Mouse (Mus musculus) liver, embryonic 15.5 days (tissue): ENCODE measurements around the gene Inhbb. TPM values are rescaled to one million over a fixed set of nuclear protein-coding genes. Genes with fewer than 3 reads are reported as not detected.

ENCODE experiments used
- ATAC-seq: fragments of 200-750 bp; cut with Nextera tagmentation; 2 replicates; pipeline ENCODE4 v1.8.0; 2017; ENCODE audit warnings: moderate number of reproducible peaks, mild to moderate bottlenecking, moderate library complexity; ENCODE audit not compliant: insufficient read depth
- H3K27ac ChIP-seq: fragments of 300-500 bp; sonication (generic); replicated peaks from 2 replicates; pipeline ENCODE4 v1.5.1; 2015; ENCODE audit warnings: mild to moderate bottlenecking, inconsistent platforms
- H3K27me3 ChIP-seq: fragments of 300-500 bp; sonication (generic); 2 replicates; pipeline ENCODE4 v1.6.1; 2015; ENCODE audit warnings: mild to moderate bottlenecking, inconsistent platforms
- H3K36me3 ChIP-seq: fragments of 300-500 bp; sonication (generic); replicated peaks from 2 replicates; pipeline ENCODE4 v1.6.1; 2015; ENCODE audit warnings: moderate library complexity, mild to moderate bottlenecking, inconsistent platforms
- H3K4me1 ChIP-seq: fragments of 300-500 bp; sonication (generic); replicated peaks from 2 replicates; pipeline ENCODE4 v1.6.1; 2015; ENCODE audit warnings: inconsistent platforms
- H3K4me2 ChIP-seq: fragments of 300-500 bp; sonication (generic); 2 replicates; pipeline ENCODE4 v1.6.1; 2015; ENCODE audit warnings: moderate library complexity, mild to moderate bottlenecking, inconsistent platforms
- H3K4me3 ChIP-seq: fragments of 300-500 bp; sonication (generic); replicated peaks from 2 replicates; pipeline ENCODE4 v1.5.1; 2015; ENCODE audit warnings: mild to moderate bottlenecking, inconsistent platforms
- H3K9ac ChIP-seq: fragments of 300-500 bp; sonication (generic); 2 replicates; pipeline ENCODE4 v1.6.1; 2015; ENCODE audit warnings: moderate library complexity, mild to moderate bottlenecking, inconsistent platforms
- H3K9me3 ChIP-seq: fragments of 300-500 bp; sonication (generic); replicated peaks from 2 replicates; pipeline ENCODE4 v1.6.1; 2016; ENCODE audit warnings: inconsistent platforms
- WGBS: fragments of 180-500 bp; shearing (Covaris S2); methylation state at CpG from one replicate; pipeline ENCODE4 v1.1.7; 2015; ENCODE audit warnings: mixed read lengths; ENCODE audit not compliant: insufficient replicate concordance; 5-methylcytosine and 5-hydroxymethylcytosine counted together
- polyA plus RNA-seq: library from polyadenylated mRNA; unstranded; fragments of >200 nt; fragmentation: Nextera tagmentation; extraction: Ambion mirVana; gene quantifications from 2 replicates; pipeline ENCODE4 v1.2.1, GENCODE M21; 2015

Inhbb gene
- polyA plus RNA-seq, 1 experiment from 2014 or later = 0.09 TPM

DNA sequence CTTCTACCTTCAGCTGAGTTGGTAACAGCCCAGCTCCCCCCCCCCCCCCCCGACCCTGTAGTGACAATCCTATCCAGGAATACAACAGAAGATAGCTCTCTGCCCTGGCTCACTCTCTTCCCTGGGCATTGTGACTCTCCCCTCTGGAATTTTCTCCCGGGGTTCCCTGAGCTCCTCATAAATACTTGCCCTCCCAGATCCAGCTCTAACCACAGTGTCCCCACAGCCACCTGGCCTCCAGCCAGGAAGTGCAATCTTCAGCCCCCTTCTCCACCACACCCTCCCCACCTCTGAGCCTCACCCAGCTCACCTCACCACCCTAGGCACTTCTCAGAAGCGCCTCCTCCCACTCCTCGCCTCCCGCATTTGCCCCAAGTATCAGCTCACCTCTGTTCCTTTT is 46.7 kb downstream of the Inhbb start:
- ATAC-seq = no peak
- H3K9ac ChIP-seq = no peak overlapping the region
- no peaks in the 10 kb centered on the region for H3K36me3 ChIP-seq
- H3K4me2 ChIP-seq = no peak overlapping the region
- H3K27me3 ChIP-seq = no peaks in the 10 kb centered on the region
- no peaks in the 10 kb centered on the region for H3K9me3 ChIP-seq
- H3K4me1 ChIP-seq = no peaks in the 10 kb centered on the region
- whole genome bisulfite sequencing = 52% methylated on average over 5 of the region's 5 CpGs
- no peak overlapping the region for H3K4me3 ChIP-seq
- H3K27ac ChIP-seq = no peak overlapping the region

GRCm38 (mm10) chr1:119367546-119367945 is 54.5 kb downstream of the Inhbb start:
- no peak overlapping the region for H3K4me2 ChIP-seq
- no peak for ATAC-seq
- H3K27me3 ChIP-seq = no peaks in the 10 kb centered on the region
- no peak overlapping the region for H3K4me3 ChIP-seq
- no peak overlapping the region for H3K27ac ChIP-seq
- 62% methylated on average over 12 of the region's 12 CpGs for WGBS
- H3K9me3 ChIP-seq = no peaks in the 10 kb centered on the region
- no peaks in the 10 kb centered on the region for H3K4me1 ChIP-seq
- H3K9ac ChIP-seq = no peak overlapping the region
- no peaks in the 10 kb centered on the region for H3K36me3 ChIP-seq

DNA sequence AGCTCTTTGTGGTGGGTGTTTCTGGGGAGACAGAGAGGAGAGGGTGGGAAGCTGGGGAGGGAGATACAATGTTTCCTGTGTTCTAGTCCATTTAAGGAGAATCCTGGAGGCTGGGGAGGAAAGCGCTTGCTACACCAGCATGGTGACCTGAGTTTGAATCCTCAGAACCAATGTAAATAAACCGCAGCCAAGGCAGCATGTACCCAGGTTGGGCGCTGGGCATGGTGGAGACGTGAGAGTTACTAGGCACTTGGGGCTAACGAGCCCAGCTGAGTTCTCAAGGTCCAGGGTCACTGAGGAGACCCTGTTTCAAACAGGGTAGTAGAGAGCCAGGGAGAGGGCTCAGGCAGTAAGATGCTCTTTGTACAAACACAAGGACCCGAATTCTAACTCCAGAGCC is 55.7 kb downstream of the Inhbb start:
- no peaks in the 10 kb centered on the region for H3K36me3 ChIP-seq
- no peak for ATAC-seq

More for the DNA sequence above, 55.7 kb downstream of the Inhbb start:
- Histone ChIP-seq H3K9me3 (no peaks in the 10 kb centered on the region), H3K4me3 (no peak overlapping the region), H3K4me1 (no peaks in the 10 kb centered on the region), H3K27me3 (no peaks in the 10 kb centered on the region), H3K4me2 (no peak overlapping the region), H3K9ac (no peak overlapping the region), H3K27ac (no peak overlapping the region)
- WGBS = 44% methylated on average over 6 of the region's 6 CpGs

Other genes starting within 250 kb of the Inhbb start
- gene Ralb, start 82.5 kb upstream of the Inhbb start, polyA plus RNA-seq = 37.5 and 38.6 TPM in 2 replicates
- 7.9 TPM in 2 replicates for gene Tmem185b, start 103.9 kb upstream of the Inhbb start, polyA plus RNA-seq
- gene Epb41l5, start 226.8 kb upstream of the Inhbb start, polyA plus RNA-seq = 17.7 and 20.4 TPM in 2 replicates